Mouse (Mus musculus) spleen, postnatal 10 days (tissue): ENCODE data around the gene Il31ra.
A peak's percentile ranks its signal among the peaks of the same experiment; 100 is the strongest.

Source experiments
- DNase-seq, 2 experiments: peaks; one replicate each; pipeline ENCODE4 v3.0.0; 2021 to 2022; ENCODE audit warnings: low spot score in 2 of 2

Gene Il31ra

DNA sequence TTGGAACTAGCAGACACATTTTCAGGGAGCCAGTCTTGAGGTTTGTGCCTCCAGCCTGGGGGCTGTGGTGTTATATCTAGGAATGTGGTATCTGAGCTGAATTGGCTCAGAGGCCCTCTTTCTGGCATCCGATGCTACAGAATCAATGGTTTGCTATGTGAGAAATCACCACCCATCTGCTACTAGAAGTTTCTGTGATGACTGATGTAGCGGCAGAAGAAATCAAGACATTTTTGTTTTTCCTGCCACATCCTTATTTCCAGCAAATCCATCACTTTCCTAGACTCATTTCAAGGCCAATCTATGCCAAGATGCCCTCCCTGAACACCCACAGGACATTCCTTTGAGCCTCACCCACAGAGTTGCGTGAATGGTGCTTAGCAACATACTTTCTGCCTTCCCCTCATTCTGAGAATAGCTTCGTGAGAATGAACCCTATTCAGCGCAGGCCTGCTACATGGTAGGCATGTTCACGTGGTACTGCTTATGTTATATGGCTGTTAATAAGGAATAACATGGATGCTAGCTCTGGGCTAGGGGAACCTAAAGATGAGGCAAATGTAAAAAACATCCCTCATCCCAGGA, 33.5 kb downstream of the Il31ra start:
- no peak for DNase-seq

DNA sequence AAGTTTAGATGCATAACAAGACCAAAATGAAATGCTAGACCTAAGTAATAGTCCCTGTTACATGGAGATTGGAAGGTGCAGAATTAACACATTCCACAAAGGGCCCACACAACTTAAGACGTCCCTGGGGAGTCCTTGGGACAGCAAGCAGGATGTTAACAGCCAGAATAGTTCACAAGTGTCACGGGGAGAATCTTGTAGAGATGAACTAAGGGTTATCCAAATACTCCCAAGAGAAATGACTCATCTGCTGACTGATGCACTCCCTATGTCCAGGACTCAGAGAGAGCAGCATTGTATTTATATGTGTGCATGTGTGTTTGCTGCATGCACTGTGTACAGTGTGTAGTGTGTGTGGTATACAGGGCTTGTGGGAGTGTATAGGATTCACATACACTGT, 37.7 kb downstream of the Il31ra start:
- DNase-seq = no peak

DNA sequence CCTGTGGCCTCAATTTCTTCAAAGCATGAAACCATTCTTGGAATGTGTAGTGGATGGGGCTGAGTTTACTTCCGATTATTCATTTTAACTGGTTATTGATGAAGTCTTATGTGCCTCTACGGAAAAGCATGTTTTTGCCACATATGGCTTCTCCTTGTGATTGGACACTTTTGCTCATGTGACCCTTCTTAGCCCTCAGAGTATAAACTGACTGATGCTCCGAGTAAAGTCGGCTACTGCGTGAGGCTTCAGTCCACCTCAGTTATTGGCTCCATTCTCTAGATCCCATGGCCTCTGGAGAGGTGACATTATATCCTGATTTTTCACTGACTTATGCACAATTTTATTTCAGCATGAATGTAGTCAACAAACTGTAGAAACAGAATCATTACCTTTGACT, 40.9 kb downstream of the Il31ra start:
- DNase-seq = no peak

DNA sequence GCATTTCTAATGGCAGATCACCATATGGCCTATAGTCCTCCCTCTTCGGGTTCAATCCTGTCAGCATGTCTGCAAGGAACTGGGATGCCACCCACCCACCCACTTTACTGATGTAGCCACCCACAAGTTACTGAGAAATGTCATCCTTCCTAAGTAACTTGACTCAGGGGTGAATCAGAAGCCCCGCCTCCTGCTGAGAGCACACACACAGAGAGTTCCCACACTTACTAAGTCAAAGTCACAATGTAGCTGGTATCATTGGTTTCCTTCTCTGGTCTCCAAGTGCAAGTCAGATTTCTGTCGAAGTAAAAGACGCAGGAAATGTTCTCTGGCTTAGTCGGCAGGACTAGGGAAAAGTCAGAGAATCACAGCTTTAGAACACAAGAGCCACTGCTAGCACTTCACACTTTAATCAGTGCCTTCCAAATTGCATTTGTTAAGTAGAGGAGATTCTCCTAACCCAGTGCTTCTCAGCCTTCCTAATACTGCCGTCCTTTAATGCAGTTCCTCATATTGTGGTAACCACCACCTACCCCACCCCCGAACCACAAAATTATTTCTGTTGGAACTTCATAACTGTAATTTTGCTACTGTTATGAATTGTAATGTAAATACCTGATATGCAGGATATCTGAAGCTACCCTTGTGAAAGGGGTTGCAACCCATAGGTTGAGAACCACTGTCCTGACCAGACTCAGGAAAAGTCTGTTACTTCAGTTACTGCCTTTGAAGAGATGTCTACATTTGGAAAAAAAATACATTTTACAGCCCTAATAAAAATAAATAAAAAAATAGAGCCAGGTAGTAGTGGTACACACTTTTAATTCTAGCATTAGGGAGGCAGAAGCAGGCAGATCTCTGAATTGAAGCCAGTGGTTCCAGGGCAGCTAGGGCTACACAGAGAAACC, 42.3 kb downstream of the Il31ra start:
- DNase-seq = no peak

DNA sequence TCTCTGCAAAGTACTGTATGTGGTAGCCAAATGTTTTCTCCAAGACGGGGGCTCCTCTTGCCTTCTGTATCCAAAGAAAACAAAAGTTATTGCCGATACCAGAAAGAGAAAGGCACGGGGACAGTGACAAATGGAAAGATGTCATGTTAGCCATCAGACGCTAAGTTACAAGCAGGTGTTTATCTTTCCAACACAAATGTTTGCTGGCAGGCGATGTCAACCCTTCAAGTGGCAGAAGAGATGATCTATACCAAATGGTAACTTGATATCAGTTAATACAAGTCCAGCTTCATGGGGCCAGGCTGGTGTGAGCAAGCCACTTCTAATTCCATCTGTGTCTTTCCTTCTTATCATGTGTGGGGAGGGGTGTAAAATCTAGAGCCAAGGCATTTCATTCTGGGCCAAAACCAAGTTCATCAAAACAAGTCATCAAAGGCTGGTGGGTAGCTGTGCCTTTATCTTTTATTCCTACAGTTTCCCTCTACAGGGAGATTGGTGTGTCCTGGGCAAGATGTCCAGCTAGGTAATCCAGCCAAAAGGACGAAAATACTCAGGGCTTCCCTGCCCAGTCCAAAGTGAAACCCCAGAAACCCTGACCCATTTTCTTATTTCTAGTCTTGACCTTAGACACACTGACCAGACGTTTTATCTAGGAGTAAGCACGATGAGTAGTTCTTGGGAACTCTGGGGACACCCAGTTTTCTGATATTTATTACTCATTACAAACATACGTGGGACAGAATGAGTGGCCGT, 52.8 kb downstream of the Il31ra start:
- no peak for DNase-seq

DNA sequence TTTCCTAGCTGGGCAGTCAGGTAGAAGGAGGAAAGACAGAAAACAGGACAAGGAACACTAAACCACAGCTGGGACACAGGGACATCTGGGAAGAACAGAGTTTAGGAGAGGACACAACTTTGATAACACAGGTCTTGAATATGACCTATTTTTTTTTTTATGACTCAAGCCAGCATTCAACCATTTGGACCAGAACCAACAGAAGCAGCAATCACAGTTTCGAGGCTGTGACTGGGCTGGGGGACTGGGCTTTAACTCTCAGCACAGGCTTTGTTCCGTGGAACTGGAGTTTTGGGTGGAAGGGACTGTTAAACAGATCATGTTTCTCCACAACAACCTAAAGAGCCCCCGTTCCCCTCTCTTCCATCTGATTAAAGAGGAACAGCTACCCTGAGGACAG, 53.5 kb downstream of the Il31ra start:
- no peak for DNase-seq

DNA sequence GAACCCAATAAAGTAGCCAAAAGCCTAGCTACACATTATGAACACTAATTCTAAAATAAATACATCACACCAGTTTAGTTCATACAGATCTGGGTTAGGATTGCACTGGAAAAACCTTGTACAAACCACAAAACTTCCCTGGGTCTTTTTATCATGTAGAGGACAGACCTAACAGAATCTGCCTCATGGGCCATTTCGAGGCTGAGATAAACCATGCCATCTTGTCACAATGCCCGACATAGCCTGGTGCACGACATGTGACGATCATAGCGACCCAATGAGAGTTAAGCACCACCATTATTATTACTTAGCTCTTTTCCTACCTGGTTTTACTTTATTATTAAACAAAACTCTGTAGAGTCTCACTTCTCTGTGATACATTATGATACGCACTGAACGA, 57.1 kb downstream of the Il31ra start:
- no peak for DNase-seq

DNA sequence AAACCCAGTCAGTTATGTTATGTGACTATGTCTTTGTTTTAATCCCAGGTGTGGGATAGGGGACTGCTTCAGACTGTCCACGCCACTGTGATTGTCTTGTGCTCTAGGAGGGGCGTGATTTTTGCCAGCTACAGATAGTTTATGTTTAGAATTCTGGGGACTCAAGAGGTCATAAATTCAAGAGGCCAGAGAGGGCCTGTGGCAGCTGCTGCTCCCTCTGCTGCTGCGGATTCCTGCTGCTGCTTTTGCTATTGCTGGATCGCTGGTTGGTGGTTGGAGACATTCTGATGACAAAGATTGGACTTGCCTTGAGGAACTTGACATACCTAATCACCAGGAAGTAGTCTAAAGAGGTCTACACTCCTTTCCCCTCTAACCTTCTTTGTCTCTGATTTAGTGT, 57.5 kb downstream of the Il31ra start:
- DNase-seq = no peak

DNA sequence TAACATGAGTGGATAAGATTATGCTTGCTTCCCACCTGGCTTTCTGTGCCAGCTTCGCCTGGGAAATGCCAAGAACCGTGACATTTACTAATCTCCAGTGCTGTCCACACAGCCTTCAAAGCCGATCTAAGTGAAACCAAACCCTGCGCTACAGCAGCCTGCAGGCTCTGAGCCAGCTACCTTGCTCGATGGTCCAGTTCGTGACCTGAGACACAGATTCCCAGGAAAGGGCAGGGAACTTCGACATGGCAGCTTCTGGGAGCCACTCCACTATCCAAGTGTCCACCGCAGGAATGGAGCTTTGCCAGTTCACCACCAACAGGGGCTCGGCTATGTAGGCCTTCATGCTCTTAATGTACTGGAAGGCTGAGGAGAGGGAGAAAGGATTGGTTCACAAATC, 60.6 kb downstream of the Il31ra start:
- DNase-seq = no peak

DNA sequence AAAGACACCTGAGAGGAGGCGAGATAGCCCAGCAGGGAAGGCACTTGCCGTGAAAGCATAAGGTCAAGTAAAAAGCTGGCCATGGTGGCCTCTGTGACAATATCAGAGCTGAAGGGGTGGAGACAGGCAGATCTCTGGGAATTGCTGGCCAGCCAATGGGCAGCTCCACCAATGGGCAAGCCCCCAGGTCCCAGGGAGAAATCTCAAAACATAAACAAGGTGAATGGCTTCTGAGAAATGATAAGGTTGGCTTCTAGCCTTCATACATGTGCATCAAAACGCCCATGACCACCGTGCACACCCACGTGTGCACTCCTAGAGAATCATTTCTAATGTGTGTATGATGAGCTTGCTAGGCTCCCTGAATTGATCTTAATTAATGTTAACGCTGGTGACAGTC, 61.9 kb downstream of the Il31ra start:
- no peak for DNase-seq

DNA sequence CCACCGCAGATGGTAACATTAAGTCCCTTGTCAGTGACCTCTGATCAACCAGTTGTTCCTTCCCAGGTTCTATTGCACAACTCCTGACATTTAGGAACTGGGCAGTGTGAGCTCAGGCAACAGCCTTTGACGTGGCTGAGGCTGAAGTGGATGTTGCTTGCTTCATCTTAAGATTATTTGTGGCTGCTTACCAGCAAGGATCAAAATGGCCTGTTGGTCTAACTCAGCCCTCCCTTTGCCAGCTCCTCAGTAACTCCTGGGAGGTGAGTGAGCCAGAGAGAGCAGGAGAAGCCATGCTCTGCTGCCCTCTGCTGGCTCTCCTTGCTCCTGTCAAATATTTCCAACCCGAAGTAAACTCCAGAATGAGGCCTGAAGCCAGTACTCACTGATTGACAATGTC, 64.3 kb downstream of the Il31ra start:
- peak; percentile 45 to 77 for DNase-seq

DNA sequence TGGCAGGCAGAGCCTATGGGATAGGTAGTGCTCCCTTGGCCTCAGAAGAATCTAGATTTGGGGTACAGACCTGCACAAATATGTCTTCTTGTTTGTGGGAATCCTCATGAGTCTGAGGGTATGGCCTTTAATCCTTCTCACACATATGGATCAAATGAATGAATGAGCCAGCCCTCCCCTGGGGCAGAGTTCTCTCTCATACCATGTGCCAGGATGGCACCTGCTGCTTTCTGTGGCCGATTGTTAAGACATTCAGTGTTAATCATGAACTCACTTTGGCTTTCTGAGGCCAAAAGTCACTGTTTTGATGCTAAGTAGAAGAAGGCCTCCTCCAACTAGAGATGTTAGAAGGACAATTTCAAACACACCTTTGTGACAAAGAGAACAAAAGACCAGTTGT, 67.0 kb downstream of the Il31ra start:
- DNase-seq = no peak

DNA sequence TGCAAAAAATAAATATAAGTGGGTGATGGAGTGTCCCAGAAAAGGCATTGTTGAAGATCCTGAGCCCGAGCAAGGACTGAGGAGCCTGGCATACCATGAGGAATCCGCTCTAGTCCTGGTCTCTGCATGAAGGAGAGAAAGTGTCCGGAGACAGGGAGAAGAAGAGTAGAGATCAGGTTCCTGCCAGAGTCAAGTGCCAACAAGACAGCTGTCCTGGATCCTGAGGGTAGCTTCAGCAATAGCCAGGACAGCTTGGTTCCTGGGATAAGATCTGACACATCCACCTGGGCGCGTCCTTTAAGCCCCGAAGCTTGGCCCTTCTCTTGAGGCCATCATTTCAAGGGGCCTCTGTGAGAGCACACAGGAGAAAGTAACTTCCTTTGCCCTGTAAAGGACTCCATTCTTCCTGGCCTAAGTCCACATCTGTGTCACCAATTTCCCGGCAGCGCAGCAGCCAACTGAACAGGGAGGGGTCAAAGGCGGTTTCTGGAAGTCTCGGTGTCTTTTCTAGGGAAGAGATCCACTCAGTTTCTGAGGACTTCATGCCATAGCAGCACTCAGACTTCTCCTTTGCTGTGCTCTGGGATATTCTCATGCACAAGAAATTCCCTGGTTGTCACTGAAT, 70.7 kb downstream of the Il31ra start:
- DNase-seq = no peak

DNA sequence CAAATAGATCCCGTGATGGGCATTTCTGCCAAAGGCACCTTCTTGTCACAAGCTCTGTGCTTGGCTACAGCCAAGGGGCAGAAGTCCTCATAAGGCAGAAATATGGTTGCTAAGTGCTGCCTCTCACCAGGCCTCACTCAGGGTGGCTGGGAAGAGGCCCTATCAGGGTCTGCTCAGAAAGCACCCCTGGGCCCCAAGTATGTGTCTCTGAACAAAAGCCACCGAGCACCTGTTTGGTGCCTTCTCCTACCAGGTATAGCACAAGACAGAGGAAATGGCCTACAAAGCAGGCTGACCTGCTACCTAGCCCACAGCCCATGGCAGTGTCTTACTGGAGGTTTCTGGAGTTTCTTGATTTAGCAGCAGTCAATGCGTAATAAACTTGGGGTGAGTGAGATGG, 71.3 kb downstream of the Il31ra start:
- no peak for DNase-seq

DNA sequence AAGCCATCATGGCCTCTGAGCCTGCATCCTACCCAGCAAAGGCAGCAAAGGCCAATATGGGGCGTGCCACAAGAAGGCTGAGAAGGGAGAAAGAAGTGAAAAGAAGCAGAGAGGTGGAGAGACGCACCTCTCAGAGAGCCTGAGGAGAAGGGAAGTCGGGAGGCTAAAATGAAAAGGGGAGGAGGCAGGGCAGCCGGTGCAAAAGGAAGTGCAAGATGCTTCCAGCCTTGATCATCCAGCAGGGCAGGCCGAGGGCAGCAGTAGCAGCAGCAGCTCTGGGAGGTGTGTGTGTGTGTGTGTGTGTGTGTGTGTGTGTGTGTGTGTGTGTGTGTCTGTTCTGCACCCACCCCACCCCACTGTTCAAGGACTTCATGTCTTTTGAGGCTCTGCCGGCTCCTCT, 71.9 kb downstream of the Il31ra start:
- no peak for DNase-seq

DNA sequence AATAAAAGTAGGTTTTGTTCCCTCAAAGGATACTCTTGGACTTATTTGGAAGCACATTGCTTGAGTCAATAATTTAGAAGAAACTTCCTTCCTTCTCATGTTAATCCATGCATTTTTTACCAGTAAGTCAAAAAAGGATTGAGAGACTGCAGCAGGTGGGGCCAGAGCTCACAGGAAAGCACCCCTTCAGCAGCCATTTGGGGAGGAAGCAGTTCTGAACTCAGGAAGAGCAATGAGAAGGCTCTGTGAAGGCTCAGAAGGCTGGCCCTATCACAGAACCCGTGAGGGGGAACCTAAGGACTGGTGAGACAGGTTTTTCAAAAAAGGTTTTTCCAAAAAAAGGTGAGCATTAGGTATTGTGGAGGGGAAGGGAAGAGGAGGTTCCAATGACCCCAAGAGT, 79.6 kb downstream of the Il31ra start:
- DNase-seq = no peak

DNA sequence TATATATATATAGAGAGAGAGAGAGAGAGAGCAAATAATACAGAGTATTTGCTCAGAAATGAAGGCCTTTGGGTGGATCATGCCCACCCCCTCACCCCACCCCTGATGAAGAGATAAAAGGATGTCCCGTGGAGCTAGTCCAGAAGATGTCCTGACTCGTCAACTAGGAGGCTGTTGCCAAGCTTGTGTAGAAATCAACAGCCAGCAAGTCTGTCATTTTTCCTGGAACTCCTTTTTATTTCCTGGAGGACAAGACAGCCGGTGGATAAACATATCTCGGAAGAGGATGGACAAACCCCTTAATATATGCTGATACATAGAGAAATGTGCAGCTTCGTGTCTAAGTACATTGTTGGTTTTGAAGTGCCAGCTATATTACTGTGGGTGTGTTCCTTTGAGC, 81.3 kb downstream of the Il31ra start:
- DNase-seq = no peak

DNA sequence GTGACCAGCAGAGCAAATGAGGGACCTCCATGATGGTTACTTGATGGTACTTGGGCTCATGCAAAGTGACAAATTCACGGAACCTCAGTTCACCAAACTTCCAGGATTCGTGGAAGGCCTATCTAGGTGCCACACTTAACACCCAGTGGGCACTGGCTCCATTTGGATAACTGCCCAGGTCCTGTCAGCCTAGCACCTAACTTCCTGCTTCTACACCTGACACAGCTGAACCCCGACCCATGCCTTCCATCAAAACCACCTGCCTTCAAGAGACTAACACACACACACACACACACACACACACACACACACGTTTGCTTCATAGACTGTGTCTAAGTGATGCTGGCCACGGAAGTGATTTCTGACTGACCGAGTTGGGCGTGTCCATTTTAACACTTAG, 82.3 kb downstream of the Il31ra start:
- no peak for DNase-seq

DNA sequence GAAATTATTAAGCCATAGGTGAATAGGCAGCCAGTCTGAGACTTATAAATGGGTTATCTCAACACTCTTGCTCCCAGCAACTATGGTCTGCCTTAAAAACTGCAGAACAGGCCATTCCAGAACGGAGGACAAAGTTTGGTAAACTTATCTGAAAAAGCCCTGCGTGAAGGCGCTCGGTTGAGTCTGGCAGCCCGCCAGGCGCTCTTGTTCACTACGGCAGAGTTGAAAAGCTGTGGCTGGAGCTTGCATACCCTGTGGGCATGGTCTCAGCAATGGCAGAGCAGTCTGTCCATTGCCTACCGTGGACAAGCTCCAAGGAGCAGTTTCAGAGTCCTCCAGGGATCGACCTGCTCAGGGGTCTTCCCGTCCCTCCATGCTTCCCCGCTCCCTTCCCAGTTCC, 82.9 kb downstream of the Il31ra start:
- DNase-seq = peak in 1 of 2 experiments; percentile 26

DNA sequence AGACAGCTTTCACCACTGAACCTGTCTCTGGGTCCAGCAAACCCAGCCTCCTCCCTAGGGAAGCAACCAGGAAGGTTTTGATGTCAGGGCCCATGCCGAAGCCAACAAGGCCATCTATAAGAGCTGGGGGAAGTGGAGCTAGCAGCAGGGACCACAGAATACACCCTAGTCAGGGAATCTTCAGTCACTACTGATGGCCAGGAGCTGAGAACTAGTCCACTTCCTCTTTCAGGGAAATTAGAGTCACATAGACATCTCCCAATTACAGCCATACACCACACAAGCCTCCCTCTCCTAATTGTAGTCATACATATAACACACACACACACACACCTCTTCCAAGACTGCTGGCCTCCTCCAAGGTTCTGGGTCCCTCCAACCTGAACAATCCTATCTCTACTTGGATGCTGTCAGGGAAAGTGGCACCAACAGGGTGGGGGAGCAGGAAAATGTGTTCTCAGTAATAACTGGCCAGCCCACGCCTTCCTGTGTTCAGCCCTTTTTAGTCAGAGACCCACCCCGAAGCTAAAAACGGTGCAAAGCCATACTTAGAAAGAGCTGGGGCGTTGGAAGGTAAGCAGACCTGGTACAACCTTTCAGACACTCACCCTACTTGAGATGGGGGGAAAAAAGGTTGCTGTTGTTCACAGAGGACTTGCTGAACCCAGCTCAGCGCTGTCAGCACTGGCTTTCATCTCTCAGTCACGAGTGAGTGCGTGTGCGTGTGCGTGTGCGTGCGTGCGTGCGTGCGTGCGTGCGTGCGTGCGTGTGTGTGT, 83.5 kb downstream of the Il31ra start:
- DNase-seq = no peak

DNA sequence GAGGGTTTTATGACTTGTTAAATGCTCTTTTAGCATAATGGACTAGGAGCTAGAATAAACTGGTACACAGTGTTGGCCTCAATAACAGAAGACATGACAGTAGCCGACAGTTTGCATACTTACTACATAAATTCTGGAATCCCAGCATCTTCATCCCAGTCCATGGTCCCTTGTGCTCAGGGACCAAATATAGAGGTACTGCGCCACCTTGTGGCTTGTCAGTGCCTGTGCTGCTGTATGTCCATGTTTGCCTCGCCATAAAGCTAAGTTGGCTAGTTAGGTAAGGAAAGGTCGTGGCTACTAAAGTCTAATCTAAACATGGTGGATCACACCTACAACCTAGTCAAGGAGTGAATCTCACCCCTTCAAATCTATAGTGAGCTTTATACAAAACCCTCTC, 84.7 kb downstream of the Il31ra start:
- peak in 1 of 2 experiments; percentile 65 for DNase-seq

DNA sequence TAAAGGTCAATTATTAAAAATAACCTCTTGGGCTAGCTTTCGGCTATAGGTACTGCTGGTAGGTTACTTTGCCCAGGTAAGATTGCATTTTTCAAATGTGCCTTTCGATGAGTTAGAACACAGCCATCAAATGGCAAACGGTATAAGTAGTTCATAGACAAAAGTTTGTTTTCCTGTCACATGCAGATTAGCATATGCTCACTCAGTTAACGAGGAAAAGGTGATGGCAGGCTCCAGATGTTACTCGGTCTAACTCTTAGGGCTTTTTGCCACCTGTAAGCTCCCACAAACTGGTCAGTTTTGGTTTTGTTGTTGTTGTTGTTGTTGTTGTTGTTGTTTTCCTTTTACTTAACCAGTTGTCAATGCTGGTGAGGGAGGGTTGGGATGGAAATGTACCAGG, 85.7 kb downstream of the Il31ra start:
- no peak for DNase-seq
